9 mouse cellular contexts compared by ENCODE assay signal in genomic region chr5:121068821-121069220, GRCm38 (mm10). TPM values are rescaled to one million over a fixed set of nuclear protein-coding genes. Genes with fewer than 3 reads are reported as not detected.
DNase-seq lines count a peak whose midpoint lies in the region; ATAC-seq and TF ChIP-seq lines count a peak whose summit lies in the region.
"Had no signal": no experiment of that assay in that cellular context is flagged by ENCODE, and none has a peak within 500 bp of the region (broad histone marks: within the 10 kb centered on the region; RNA-seq: fewer than 3 reads in every experiment).

No protein-coding gene starts in this region.

- no peaks in the 10 kb centered on the region for H3K27me3 ChIP-seq in intestine, embryonic 14.5 days (replicated peaks; ENCODE audit: control insufficient read depth, insufficient read depth, low read length)
- no peaks in the 10 kb centered on the region for H3K27me3 ChIP-seq in intestine, embryonic 16.5 days (replicated peaks; ENCODE audit: control insufficient read depth, insufficient read depth, low read length)
- H3K27me3 ChIP-seq in hindbrain, embryonic 16.5 days (replicated peaks; ENCODE audit: control insufficient read depth, insufficient read depth, low read length): no peaks in the 10 kb centered on the region
- H3K27me3 ChIP-seq in stomach, postnatal 0 days (ENCODE audit: control insufficient read depth, insufficient read depth, low read length): no peaks in the 10 kb centered on the region

- no peak for TF ChIP-seq CTCF in stomach, postnatal 0 days (IDR thresholded peaks at IDR 0.05; ENCODE audit: low read depth)

- no peaks in the 10 kb centered on the region for H3K4me1 ChIP-seq in intestine, embryonic 14.5 days (replicated peaks; ENCODE audit: control insufficient read depth, insufficient read depth, low read length)
- H3K4me1 ChIP-seq in intestine, embryonic 16.5 days (ENCODE audit: control insufficient read depth, insufficient read depth, low read length): no peaks in the 10 kb centered on the region
- peaks cover 4% of the 10 kb centered on the region; the same call in 1 of the 2 replicates for H3K4me1 ChIP-seq in hindbrain, embryonic 16.5 days (ENCODE audit: control insufficient read depth, insufficient read depth, low read depth, low read length)
- no peaks in the 10 kb centered on the region for H3K4me1 ChIP-seq in stomach, postnatal 0 days (replicated peaks; ENCODE audit: control insufficient read depth, insufficient read depth)

- no peak for TF ChIP-seq EP300 in stomach, postnatal 0 days (optimal IDR thresholded peaks at IDR 0.05)

- no peak overlapping the region for H3K27ac ChIP-seq in intestine, embryonic 14.5 days (ENCODE audit: low read depth)
- no peak overlapping the region for H3K27ac ChIP-seq in intestine, embryonic 16.5 days (ENCODE audit: low read length)
- no peak overlapping the region for H3K27ac ChIP-seq in hindbrain, embryonic 16.5 days (ENCODE audit: low read depth, low read length)
- no peak overlapping the region for H3K27ac ChIP-seq in stomach, postnatal 0 days (replicated peaks)
- H3K27ac ChIP-seq: macrophage had no signal

- H3K36me3 ChIP-seq in intestine, embryonic 14.5 days (ENCODE audit: control insufficient read depth, insufficient read depth, low read length): no peaks in the 10 kb centered on the region
- no peaks in the 10 kb centered on the region for H3K36me3 ChIP-seq in intestine, embryonic 16.5 days (ENCODE audit: control insufficient read depth, insufficient read depth, low read length)
- H3K36me3 ChIP-seq in hindbrain, embryonic 16.5 days (ENCODE audit: control insufficient read depth, insufficient read depth, low read length): no peaks in the 10 kb centered on the region
- H3K36me3 ChIP-seq in stomach, postnatal 0 days (ENCODE audit: control insufficient read depth, insufficient read depth, low read length): no peaks in the 10 kb centered on the region

- DNase-seq in intestine, embryonic 14.5 days (ENCODE audit: low spot score): peak; percentile 78
- peak; percentile 60 for DNase-seq in NIH3T3 (ENCODE audit: low read depth)
- peak; percentile 56 for DNase-seq in cerebellum, postnatal 36 days
- DNase-seq in stomach, postnatal 0 days (ENCODE audit: low spot score): peak; percentile 51
- DNase-seq in right cerebral cortex, adult 2 months (ENCODE audit: low spot score in 2 of 2): no peak

- WGBS in intestine, embryonic 14.5 days: 4% methylated on average over 11 of the region's 11 CpGs
- WGBS in intestine, embryonic 16.5 days: 3% methylated on average over 11 of the region's 11 CpGs
- 4% methylated on average over 11 of the region's 11 CpGs for WGBS in hindbrain, embryonic 16.5 days
- 4% methylated on average over 11 of the region's 11 CpGs for WGBS in stomach, postnatal 0 days

- H3K4me2 ChIP-seq in intestine, embryonic 14.5 days (ENCODE audit: low read length): no peak overlapping the region
- no peak overlapping the region for H3K4me2 ChIP-seq in intestine, embryonic 16.5 days (ENCODE audit: low read depth, low read length)
- no peak overlapping the region for H3K4me2 ChIP-seq in hindbrain, embryonic 16.5 days (ENCODE audit: low read length)
- no peak overlapping the region for H3K4me2 ChIP-seq in stomach, postnatal 0 days (replicated peaks; ENCODE audit: low read depth)

- no peak overlapping the region for H3K4me3 ChIP-seq in intestine, embryonic 14.5 days (ENCODE audit: low read depth, low read length)
- no peak overlapping the region for H3K4me3 ChIP-seq in intestine, embryonic 16.5 days (ENCODE audit: low read length)
- no peak overlapping the region for H3K4me3 ChIP-seq in hindbrain, embryonic 16.5 days (ENCODE audit: low read length)
- H3K4me3 ChIP-seq in stomach, postnatal 0 days (ENCODE audit: low read depth, low read length): no peak overlapping the region

- ATAC-seq in intestine, embryonic 14.5 days (replicated peaks; ENCODE audit: low FRiP score, low TSS enrichment, low read depth): no peak
- ATAC-seq in intestine, embryonic 16.5 days: no peak
- ATAC-seq in hindbrain, embryonic 16.5 days: peak; percentile 69
- no peak for ATAC-seq in stomach, postnatal 0 days (ENCODE audit: low FRiP score, low TSS enrichment)
- no peak for ATAC-seq in granulocyte monocyte progenitor cell, adult 5-6 weeks (replicated peaks; ENCODE audit: poor library complexity, severe bottlenecking)

- H3K9me3 ChIP-seq in intestine, embryonic 14.5 days (ENCODE audit: control insufficient read depth, low read length): no peaks in the 10 kb centered on the region
- no peaks in the 10 kb centered on the region for H3K9me3 ChIP-seq in intestine, embryonic 16.5 days (ENCODE audit: control insufficient read depth, low read length)
- no peaks in the 10 kb centered on the region for H3K9me3 ChIP-seq in hindbrain, embryonic 16.5 days (ENCODE audit: control insufficient read depth, low read length)
- H3K9me3 ChIP-seq in stomach, postnatal 0 days (ENCODE audit: control insufficient read depth, low read length): no peaks in the 10 kb centered on the region

- no peak overlapping the region for H3K9ac ChIP-seq in intestine, embryonic 14.5 days (ENCODE audit: low read length)
- no peak overlapping the region for H3K9ac ChIP-seq in intestine, embryonic 16.5 days (ENCODE audit: low read depth, low read length)
- H3K9ac ChIP-seq in hindbrain, embryonic 16.5 days (ENCODE audit: low read depth, low read length): no peak overlapping the region
- H3K9ac ChIP-seq in stomach, postnatal 0 days (ENCODE audit: low read length): no peak overlapping the region

RNA-seq across cellular contexts. Expression of gene Rph3a, which starts 58.9 kb away (rescaled TPM):
- polyA plus RNA-seq in intestine, embryonic 14.5 days (2014; fragmentation: Nextera tagmentation; extraction: Ambion mirVana): 0.11 and 0.19 TPM in 2 replicates
- 0.13 and 0.16 TPM in 2 replicates for polyA plus RNA-seq in intestine, embryonic 16.5 days (2015; fragmentation: Nextera tagmentation; extraction: Ambion mirVana)
- polyA plus RNA-seq in hindbrain, embryonic 16.5 days (2015; fragmentation: Nextera tagmentation; extraction: Ambion mirVana): 35.2 and 35.7 TPM in 2 replicates
- polyA plus RNA-seq in stomach, postnatal 0 days (2015; fragmentation: Nextera tagmentation; extraction: Ambion mirVana): 0.04 and 0.06 TPM in 2 replicates
- not detected in 2 replicates for total RNA-seq in granulocyte monocyte progenitor cell, adult 5-6 weeks (2014; fragmentation: Nextera tagmentation)
- total RNA-seq in granulocyte monocyte progenitor cell, adult 5-6 weeks (2017): 0.22 TPM in 1 of 2 replicates, not detected in the other
- polyA plus RNA-seq: macrophage had no signal

Comparison
In these comparisons a context has a peak if more than half of its experiments do, and no peak if none do; other contexts are left out.
1. DNase-seq: peak in intestine, embryonic 14.5 days (single experiment), NIH3T3 (single experiment), cerebellum, postnatal 36 days (2 of 2) and stomach, postnatal 0 days (single experiment); none in right cerebral cortex, adult 2 months (0 of 2).
2. RNA of gene Rph3a, which starts 58.9 kb away (polyA plus RNA-seq): 35.2 to 35.7 TPM in hindbrain, embryonic 16.5 days; 0.11 to 0.19 TPM in intestine, embryonic 14.5 days, 0.13 to 0.16 TPM in intestine, embryonic 16.5 days and 0.04 to 0.06 TPM in stomach, postnatal 0 days; every median in the first group is over 10 times any median in the second.